Mouse (Mus musculus): ENCODE measurements around the gene Vmn2r19.
A peak's percentile ranks its signal among the peaks of the same experiment; 100 is the strongest.
"Not testable (repeated sequence)": the region's sequence is repeated elsewhere in the genome, so short reads cannot be mapped to it uniquely, and the experiment has no call there.

Vmn2r19 gene

DNA sequence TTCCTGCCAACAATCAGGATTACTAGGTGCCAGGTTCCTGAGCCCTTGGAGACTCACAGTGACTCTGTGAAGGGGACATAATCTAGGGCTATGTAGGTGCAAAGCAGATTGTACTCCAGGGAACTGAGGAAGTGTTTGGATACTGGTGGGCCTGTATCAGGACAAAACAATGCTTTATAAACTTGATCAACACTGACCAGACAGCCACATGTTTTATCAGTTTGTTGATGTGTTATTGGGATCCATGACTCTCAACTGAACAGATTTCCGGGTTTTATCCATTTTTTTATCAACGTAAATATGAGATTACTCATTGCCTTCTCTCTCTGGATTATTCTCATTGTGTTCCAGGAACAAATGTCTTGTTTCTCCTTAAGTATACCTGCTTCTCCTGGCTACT lies at the start of gene Vmn2r19:
Vmn2r19 (plus strand) TSS at position 301 of the 400 bp plus-strand sequence.
- no peak for DNase-seq

GRCm38 (mm10) chr6:123258946-123259345 lies 49.2 kb upstream of the Vmn2r19 start:
- no peak for DNase-seq

DNA sequence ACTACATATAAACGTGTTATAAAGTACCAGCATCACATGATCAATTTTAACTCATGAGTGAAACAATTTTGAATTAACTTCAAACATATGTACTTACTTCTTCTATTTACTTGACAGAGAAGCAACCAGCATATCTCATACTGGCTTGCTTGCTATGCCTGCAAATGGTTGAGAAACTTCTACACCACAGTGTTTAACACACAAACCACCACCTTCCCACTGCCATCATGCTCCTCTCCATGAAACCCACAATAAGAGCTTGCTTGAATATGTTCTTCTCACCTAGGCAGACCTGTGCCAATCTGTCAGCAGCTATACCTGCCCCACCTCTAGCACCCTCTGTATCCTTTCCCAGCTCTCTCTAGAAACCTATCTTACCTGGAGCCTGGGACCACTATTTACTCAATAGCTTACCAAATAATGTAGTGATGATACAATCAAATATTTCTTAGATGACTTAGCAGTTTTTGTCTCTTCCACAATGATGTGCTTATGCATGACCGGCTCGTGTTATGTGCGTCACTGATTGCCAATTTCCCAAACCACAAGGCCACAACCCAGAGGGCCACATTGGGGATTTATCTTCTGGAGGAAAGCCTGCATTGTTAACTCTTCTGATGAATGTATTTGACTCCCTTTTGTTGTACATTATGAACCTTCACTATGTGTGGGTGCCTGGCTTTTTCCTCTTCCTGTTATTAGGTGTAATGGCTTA lies 48.1 kb upstream of the Vmn2r19 start:
- DNase-seq, result no peak

- no peak for DNase-seq
These were observed 47.3 kb upstream of the Vmn2r19 start for GRCm38 (mm10) chr6:123260868-123261267.

GRCm38 (mm10) chr6:123261555-123262161 lies 46.5 kb upstream of the Vmn2r19 start, which contains the start of gene Clec4d:
TSS of gene Clec4d (plus strand) at chr6:123262111.
- DNase-seq, result no peak

- DNase-seq, result no peak
These were observed 43.9 kb upstream of the Vmn2r19 start for GRCm38 (mm10) chr6:123264194-123264593.

- no peak for DNase-seq
These were observed 42.3 kb upstream of the Vmn2r19 start for GRCm38 (mm10) chr6:123265809-123266208.

- no peak for DNase-seq
These were observed 41.2 kb upstream of the Vmn2r19 start for GRCm38 (mm10) chr6:123266945-123267344.

- DNase-seq, result no peak
These were observed 28.7 kb upstream of the Vmn2r19 start for GRCm38 (mm10) chr6:123279443-123279842.

GRCm38 (mm10) chr6:123286311-123286710 lies 21.8 kb upstream of the Vmn2r19 start:
- DNase-seq, result no peak

DNA sequence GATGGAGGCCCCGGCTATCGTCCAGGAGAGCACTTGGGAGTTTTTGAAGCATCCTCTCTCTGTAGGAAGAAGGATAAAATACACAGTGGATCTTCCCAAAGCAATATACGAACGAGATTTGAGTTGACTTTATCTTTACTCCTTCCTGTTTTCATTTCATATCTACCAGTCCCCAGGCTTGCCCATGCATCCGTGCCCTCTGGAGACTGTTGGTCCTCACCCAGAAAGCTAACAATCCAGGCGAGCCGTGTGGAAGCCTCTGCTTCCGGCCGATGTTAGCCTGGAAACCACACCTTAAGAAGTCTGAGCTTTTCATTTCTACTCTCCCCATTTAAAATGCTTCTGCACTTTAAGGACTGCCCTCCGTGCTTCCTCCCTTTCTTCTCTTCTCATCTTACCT lies 19.2 kb upstream of the Vmn2r19 start:
- no peak for DNase-seq

DNA sequence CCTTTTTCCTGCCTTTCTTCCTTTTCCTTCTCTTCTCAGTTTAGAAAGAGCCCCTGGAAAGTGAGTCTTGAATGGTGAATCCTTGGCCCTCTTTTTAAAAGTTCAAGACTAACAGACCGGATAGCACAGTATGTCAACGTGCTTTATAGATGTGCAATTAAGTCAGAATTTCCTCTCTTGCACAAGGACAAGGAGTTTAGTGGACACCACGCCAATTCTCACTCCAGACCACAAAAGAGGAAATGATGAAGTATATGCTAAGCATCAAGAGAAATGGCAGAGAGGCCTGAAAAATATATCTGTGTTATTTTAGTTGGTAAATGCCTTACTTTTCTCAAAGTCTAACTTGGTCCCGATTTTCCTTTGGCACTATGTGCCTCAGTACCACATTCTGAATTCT lies 18.4 kb upstream of the Vmn2r19 start, which contains the start of gene Clec4e:
Clec4e (minus strand) TSS at position 118 of the 400 bp plus-strand sequence.
- DNase-seq, result no peak

DNA sequence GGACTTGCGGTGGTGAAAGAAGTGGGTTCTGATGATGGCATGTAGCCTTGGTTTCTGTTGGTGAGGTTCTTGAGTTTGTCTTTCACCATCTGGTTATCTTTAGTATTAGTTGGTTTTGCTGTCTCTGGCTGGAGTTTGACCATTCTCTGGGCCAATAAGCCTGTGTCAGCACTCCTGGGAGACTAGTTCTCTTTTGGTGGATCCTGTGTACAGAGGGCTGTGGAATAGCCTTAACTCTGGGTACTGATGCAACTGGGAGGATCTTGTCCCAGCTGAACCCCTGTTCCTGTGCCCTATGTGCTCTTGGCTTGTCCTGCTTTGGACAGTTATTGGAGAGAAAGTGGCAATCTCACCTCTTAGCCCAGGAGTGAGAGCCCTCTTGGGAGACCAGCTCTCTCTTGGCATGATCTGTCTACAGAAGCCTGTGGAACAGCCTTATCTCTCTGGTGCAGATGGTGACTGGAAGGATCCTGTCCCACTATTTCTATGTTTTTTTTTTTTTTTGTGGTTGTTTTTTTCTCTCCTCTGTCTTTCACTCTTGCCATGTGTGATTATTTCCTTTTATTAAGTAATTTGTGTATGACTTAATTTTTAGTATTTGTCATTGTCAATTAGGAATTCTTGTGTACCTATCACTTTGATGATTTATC lies 15.3 kb upstream of the Vmn2r19 start:
- DNase-seq, result no peak

- not testable (repeated sequence) for DNase-seq
These were observed 14.6 kb upstream of the Vmn2r19 start for GRCm38 (mm10) chr6:123293509-123293908.

DNA sequence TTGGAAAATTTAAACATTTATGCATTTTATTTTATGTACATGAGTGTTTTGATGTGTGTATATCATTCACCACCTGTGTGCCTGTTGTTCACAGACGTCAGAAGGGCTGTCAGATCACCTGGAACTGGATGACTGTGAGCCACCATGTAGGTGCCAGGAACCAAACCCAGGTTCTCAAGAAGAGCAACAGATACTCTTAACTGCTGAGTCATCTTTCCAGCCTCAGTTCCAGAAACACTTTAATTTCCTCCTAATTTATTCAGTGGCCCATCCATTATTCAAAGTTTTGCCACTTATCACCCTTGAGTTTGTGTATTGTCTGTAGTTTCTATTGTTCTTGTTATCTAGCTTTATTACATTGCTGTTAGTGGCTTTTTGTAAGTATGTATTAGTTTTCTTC lies 11.4 kb upstream of the Vmn2r19 start:
- no peak for DNase-seq

GRCm38 (mm10) chr6:123306315-123306714 lies 1.8 kb upstream of the Vmn2r19 start:
- not testable (repeated sequence) for DNase-seq

DNA sequence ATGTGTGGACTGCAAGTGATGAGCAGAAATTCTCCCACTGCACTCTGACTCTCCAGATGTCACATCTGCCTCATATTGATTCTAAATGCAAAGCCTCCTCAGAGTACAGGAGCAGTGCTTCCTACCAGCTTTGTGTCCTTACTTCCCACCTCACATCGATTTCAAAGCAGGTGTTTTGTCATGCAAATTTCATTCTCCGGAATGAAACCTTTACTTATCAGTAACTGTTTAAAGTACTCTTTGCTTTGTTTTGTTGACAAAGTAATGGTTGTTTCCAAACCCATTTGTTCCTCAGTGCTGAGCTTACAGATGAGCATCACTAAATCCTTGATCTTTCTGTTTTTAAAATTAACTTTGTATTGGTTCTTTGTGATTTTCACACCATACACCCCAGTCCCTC lies 24.4 kb downstream of the Vmn2r19 start:
- DNase-seq, result no peak

- peak; percentile 6 for DNase-seq
These were observed 32.0 kb downstream of the Vmn2r19 start for GRCm38 (mm10) chr6:123340093-123340492.

DNA sequence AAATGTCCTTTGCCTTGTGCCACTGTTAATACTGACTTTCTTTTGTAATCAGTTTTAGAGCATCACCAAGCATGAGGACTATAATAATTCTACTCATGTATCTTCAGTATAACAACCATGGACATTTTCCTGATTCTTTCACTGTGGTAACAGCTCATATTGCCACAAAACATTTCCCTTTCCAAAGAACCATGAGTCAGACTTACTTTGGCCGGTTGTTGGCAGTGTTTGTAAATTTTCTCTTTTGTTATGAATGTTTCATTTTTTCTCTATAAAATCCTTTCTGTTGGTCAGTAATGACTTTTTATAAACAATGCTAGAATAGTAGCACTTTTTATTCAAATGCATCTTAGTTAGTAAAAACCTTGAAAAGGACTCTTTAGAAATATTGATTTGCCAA lies 38.0 kb downstream of the Vmn2r19 start:
- DNase-seq, result no peak

Measured in embryo, embryonic 11 days (tissue).